Mouse (Mus musculus): Measurements from ENCODE around the gene Gm1123.

Gm1123 gene

GRCm38 (mm10) chr9:99035575-99035974, at the start of gene Gm1123:
Gene Gm1123, minus strand, starts transcription at chr9:99035715.
- DNase-seq (ENCODE audit: low read depth): no peak

GRCm38 (mm10) chr9:99081718-99082117, 46.2 kb upstream of the Gm1123 start:
- no peak for DNase-seq (ENCODE audit: low read depth)

GRCm38 (mm10) chr9:99081308-99081707, 45.8 kb upstream of the Gm1123 start:
- DNase-seq (ENCODE audit: low read depth): no peak

GRCm38 (mm10) chr9:99080657-99081056, 45.1 kb upstream of the Gm1123 start:
- no peak for DNase-seq (ENCODE audit: low read depth)

- no peak for DNase-seq (ENCODE audit: low read depth)
These were observed 38.9 kb upstream of the Gm1123 start for GRCm38 (mm10) chr9:99074462-99074861.

- DNase-seq (ENCODE audit: low read depth): no peak
These were observed 37.0 kb upstream of the Gm1123 start for GRCm38 (mm10) chr9:99072538-99072937.

GRCm38 (mm10) chr9:99065311-99065710, 29.8 kb upstream of the Gm1123 start:
- DNase-seq (ENCODE audit: low read depth): no peak

GRCm38 (mm10) chr9:99064216-99064615, 28.7 kb upstream of the Gm1123 start:
- peak; percentile 65 for DNase-seq (ENCODE audit: low read depth)

- peak; percentile 75 for DNase-seq (ENCODE audit: low read depth)
These were observed 27.0 kb upstream of the Gm1123 start for GRCm38 (mm10) chr9:99062544-99062943.

- no peak for DNase-seq (ENCODE audit: low read depth)
These were observed 22.2 kb upstream of the Gm1123 start for GRCm38 (mm10) chr9:99057751-99058150.

- DNase-seq (ENCODE audit: low read depth): no peak
These were observed 14.2 kb upstream of the Gm1123 start for GRCm38 (mm10) chr9:99049760-99050159.

- DNase-seq (ENCODE audit: low read depth): no peak
These were observed 13.3 kb upstream of the Gm1123 start for GRCm38 (mm10) chr9:99048724-99049250.

GRCm38 (mm10) chr9:99044761-99045160, 9.2 kb upstream of the Gm1123 start:
- no peak for DNase-seq (ENCODE audit: low read depth)

GRCm38 (mm10) chr9:99042641-99043040, 7.1 kb upstream of the Gm1123 start:
- no peak for DNase-seq (ENCODE audit: low read depth)

- DNase-seq (ENCODE audit: low read depth): no peak
These were observed 6.5 kb upstream of the Gm1123 start for GRCm38 (mm10) chr9:99041994-99042393.

GRCm38 (mm10) chr9:99034111-99034510, 1.4 kb downstream of the Gm1123 start:
- DNase-seq (ENCODE audit: low read depth): no peak

- DNase-seq (ENCODE audit: low read depth): no peak
These were observed 3.5 kb downstream of the Gm1123 start for GRCm38 (mm10) chr9:99032031-99032430.

- no peak for DNase-seq (ENCODE audit: low read depth)
These were observed 13.8 kb downstream of the Gm1123 start for GRCm38 (mm10) chr9:99021751-99022150.

GRCm38 (mm10) chr9:99021166-99021565, 14.3 kb downstream of the Gm1123 start:
- DNase-seq (ENCODE audit: low read depth): no peak

- no peak for DNase-seq (ENCODE audit: low read depth)
These were observed 17.8 kb downstream of the Gm1123 start for GRCm38 (mm10) chr9:99017679-99018078.

GRCm38 (mm10) chr9:99016759-99017158, 18.8 kb downstream of the Gm1123 start:
- no peak for DNase-seq (ENCODE audit: low read depth)

GRCm38 (mm10) chr9:99016301-99016700, 19.2 kb downstream of the Gm1123 start:
- DNase-seq (ENCODE audit: low read depth): no peak

- DNase-seq (ENCODE audit: low read depth): no peak
These were observed 25.7 kb downstream of the Gm1123 start for GRCm38 (mm10) chr9:99009898-99010199.

GRCm38 (mm10) chr9:99009069-99009897, 26.2 kb downstream of the Gm1123 start:
- peak; percentile 79 for DNase-seq (ENCODE audit: low read depth)

Data from induced T-regulatory cell, adult 2 months (primary cell).